Mouse (Mus musculus): ENCODE measurements around the gene Ccdc158.

DNA sequence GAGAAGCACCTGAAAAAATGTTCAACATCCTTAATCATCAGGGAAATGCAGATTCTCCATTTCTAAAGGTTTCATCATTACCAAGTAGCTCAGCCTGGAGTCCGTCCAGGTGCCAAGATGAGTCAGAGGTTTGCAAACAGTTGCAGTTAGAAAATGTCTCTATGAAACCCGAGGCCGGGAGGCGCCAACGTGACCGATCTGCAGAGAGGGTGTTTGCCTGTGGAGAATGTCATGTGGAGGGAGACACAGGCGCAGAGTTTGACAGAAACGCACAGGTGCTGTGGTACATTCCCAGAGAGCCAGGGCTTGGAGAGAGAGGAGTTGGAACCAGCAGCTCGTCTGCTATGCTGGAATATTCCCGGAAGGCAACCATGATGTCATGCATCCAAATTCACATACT, 76.0 kb downstream of the Ccdc158 start:
- TF ChIP-seq POLR2A (IDR thresholded peaks at IDR 0.05; ENCODE audit: extremely low read depth, insufficient read depth, low read length), result no peak
- TF ChIP-seq CTCF (IDR thresholded peaks at IDR 0.05; ENCODE audit: extremely low read depth, insufficient read depth, low read length), result no peak

Data from cortical plate, adult 2 months (tissue).